Mouse (Mus musculus) ES-Bruce4 (cell line): ENCODE data around the gene Fbxo8. TPM values are rescaled to one million over a fixed set of nuclear protein-coding genes. Genes with fewer than 3 reads are reported as not detected.

Source experiments
- H3K27ac ChIP-seq: 2 replicates; pipeline ENCODE4 v1.5.1; 2012; ENCODE audit warnings: low read length, inconsistent platforms; ENCODE audit not compliant: insufficient read depth
- H3K27me3 ChIP-seq: 2 replicates; pipeline ENCODE4 v1.6.1; 2012; ENCODE audit warnings: mild to moderate bottlenecking, low read length, inconsistent platforms; ENCODE audit not compliant: control insufficient read depth, poor library complexity, insufficient read depth, severe bottlenecking
- H3K36me3 ChIP-seq: 2 replicates; pipeline ENCODE4 v1.6.1; 2012; ENCODE audit warnings: inconsistent platforms, mild to moderate bottlenecking, low read length, moderate library complexity; ENCODE audit not compliant: control insufficient read depth, poor library complexity, insufficient read depth, severe bottlenecking
- H3K4me1 ChIP-seq: one replicate; pipeline ENCODE4 v1.8.1; 2011; ENCODE audit warnings: low read length; ENCODE audit not compliant: control insufficient read depth, insufficient read depth
- H3K4me3 ChIP-seq: 2 replicates; pipeline ENCODE4 v1.5.1; 2011; ENCODE audit warnings: low read depth, mild to moderate bottlenecking, low read length
- H3K9ac ChIP-seq: 2 replicates; pipeline ENCODE4 v1.6.1; 2012; ENCODE audit warnings: low read depth, mild to moderate bottlenecking, inconsistent platforms; ENCODE audit not compliant: poor library complexity, severe bottlenecking
- H3K9me3 ChIP-seq: replicated peaks from 2 replicates; pipeline ENCODE4 v1.6.1; 2012; ENCODE audit warnings: mild to moderate bottlenecking, low read length, inconsistent platforms; ENCODE audit not compliant: control insufficient read depth, poor library complexity, insufficient read depth, severe bottlenecking
- CTCF ChIP-seq: IDR thresholded peaks from one replicate; pipeline ENCODE4 v1.8.1; 2011; ENCODE audit warnings: low read depth, low read length
- EP300 ChIP-seq: IDR thresholded peaks from 2 replicates; pipeline ENCODE4 v1.6.1; 2011; ENCODE audit warnings: low read depth, low read length; ENCODE audit not compliant: insufficient read depth
- POLR2A ChIP-seq: IDR thresholded peaks from one replicate; pipeline ENCODE4 v1.8.1; 2011; ENCODE audit warnings: low read length; ENCODE audit not compliant: insufficient read depth
- polyA plus RNA-seq: library from polyadenylated mRNA; stranded (reverse); fragments of >200 nt; gene quantifications from 2 replicates; pipeline ENCODE4 v1.2.4, GENCODE M21; 2011; ENCODE audit warnings: low read depth; ENCODE audit not compliant: missing spikeins, insufficient read depth, insufficient read length

The Fbxo8 gene
- polyA plus RNA-seq, 1 experiment = 28.7 TPM

- H3K36me3 ChIP-seq = no peaks in the 10 kb centered on the region
- H3K27ac ChIP-seq = no peak overlapping the region
- H3K4me1 ChIP-seq = no peaks in the 10 kb centered on the region
- no peaks in the 10 kb centered on the region for H3K27me3 ChIP-seq
- no peak overlapping the region for H3K9ac ChIP-seq
- no peak for TF ChIP-seq POLR2A
- TF ChIP-seq CTCF = peak; percentile 11
- no peak for TF ChIP-seq EP300
- no peak overlapping the region for H3K4me3 ChIP-seq
- no peaks in the 10 kb centered on the region for H3K9me3 ChIP-seq
Measured at GRCm38 (mm10) chr8:56521051-56521450, 29.8 kb upstream of the Fbxo8 start.

- TF ChIP-seq CTCF (no peak), POLR2A (no peak), EP300 (no peak)
- Histone ChIP-seq H3K36me3 (peaks cover 11% of the 10 kb centered on the region), H3K4me1 (no peaks in the 10 kb centered on the region), H3K27ac (no peak overlapping the region), H3K9ac (no peak overlapping the region), H3K27me3 (no peaks in the 10 kb centered on the region), H3K4me3 (no peak overlapping the region), H3K9me3 (no peaks in the 10 kb centered on the region)
Measured at GRCm38 (mm10) chr8:56528869-56529268, 22.0 kb upstream of the Fbxo8 start.

DNA sequence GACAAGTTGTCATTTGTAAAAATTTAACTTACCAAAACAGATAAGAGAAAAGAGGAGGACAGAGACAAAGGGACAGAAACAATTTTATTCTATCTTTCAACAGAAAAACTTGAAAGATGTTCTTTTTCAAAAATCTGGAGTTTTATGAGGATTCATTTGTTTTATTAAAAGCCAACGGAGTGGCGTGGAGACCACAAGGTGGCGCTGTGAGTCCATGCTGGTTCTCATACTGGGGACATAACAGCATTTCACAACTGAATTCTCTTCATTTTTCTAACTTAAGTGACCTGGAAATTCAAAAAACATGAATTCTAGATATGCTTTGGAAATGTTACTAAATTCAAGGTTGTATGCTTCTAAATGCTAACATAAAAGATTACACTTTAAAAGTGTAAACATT lies 20.5 kb upstream of the Fbxo8 start:
- H3K27ac ChIP-seq = no peak overlapping the region
- H3K27me3 ChIP-seq = no peaks in the 10 kb centered on the region
- no peak overlapping the region for H3K9ac ChIP-seq
- no peaks in the 10 kb centered on the region for H3K9me3 ChIP-seq
- peaks cover 11% of the 10 kb centered on the region for H3K36me3 ChIP-seq
- TF ChIP-seq POLR2A = no peak
- peak; percentile 77 for TF ChIP-seq CTCF
- H3K4me3 ChIP-seq = no peak overlapping the region
- no peaks in the 10 kb centered on the region for H3K4me1 ChIP-seq

DNA sequence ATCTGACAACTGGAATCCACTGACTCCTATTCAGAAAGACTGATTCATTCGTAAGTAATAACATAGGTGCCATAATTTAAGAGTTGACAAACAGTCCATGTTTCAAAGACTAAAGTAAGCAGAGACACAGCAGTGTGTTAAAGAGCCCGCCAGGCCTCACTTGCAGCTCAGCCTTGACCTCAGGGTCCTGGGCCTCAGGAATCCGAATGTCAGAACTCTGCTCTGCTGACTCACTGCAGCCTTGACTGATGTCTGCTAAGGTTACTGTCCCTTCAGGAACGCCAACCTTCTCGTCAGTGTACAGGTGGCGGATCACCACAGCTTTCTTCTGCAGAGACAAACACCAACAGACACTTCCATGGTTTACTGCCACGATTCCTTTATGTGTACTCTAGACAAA lies 10.2 kb upstream of the Fbxo8 start:
- Histone ChIP-seq H3K27ac (no peak overlapping the region), H3K27me3 (no peaks in the 10 kb centered on the region), H3K36me3 (peaks cover 48% of the 10 kb centered on the region), H3K9me3 (no peaks in the 10 kb centered on the region), H3K9ac (no peak overlapping the region), H3K4me1 (no peaks in the 10 kb centered on the region), H3K4me3 (no peak overlapping the region)
- TF ChIP-seq CTCF (no peak), POLR2A (no peak), EP300 (no peak)

GRCm38 (mm10) chr8:56547866-56548265 lies 3.0 kb upstream of the Fbxo8 start:
- no peak overlapping the region for H3K27ac ChIP-seq
- peaks cover 16% of the 10 kb centered on the region for H3K36me3 ChIP-seq
- H3K9me3 ChIP-seq = no peaks in the 10 kb centered on the region
- TF ChIP-seq EP300 = no peak
- TF ChIP-seq CTCF = no peak
- no peak for TF ChIP-seq POLR2A
- H3K4me3 ChIP-seq = no peak overlapping the region
- no peak overlapping the region for H3K9ac ChIP-seq
- H3K27me3 ChIP-seq = no peaks in the 10 kb centered on the region
- H3K4me1 ChIP-seq = no peaks in the 10 kb centered on the region

DNA sequence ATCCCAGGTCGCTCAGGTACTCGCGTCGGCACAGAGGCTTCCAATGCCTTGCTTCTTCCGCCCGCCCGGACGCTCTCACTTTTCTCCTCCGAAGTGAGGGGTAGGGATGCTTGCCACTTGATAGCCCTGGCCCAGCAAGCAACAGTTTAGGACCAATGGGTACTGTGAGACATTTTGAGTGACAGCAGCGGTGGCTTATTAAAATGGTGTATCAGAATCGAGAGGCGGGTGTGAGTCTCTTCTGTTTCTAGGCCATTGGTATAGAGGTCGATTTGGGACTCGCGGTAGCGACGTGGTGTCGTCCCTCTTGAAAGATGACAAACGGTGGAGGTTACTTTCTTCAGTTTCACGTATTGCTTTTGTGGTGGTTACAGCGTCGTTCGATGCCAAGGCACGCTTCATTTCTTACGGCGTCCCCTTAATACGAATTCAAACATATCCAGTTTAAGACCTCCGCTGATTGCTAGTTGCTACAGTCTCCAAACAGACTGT lies 517 bp downstream of the Fbxo8 start:
- TF ChIP-seq CTCF = no peak
- TF ChIP-seq EP300 = no peak
- TF ChIP-seq POLR2A = no peak

More for the DNA sequence above, 517 bp downstream of the Fbxo8 start:
- H3K9ac ChIP-seq = peak overlapping the region; percentile 84
- no peaks in the 10 kb centered on the region for H3K27me3 ChIP-seq
- no peaks in the 10 kb centered on the region; the same call in none of the 2 replicates for H3K36me3 ChIP-seq
- H3K27ac ChIP-seq = no peak overlapping the region
- H3K9me3 ChIP-seq = no peaks in the 10 kb centered on the region
- H3K4me3 ChIP-seq = peak overlapping the region; percentile 95
- H3K4me1 ChIP-seq = no peaks in the 10 kb centered on the region
